Mouse (Mus musculus): ENCODE data around the gene Capn1. TPM values are rescaled to one million over a fixed set of nuclear protein-coding genes. Genes with fewer than 3 reads are reported as not detected.
A peak's percentile ranks its signal among the peaks of the same experiment; 100 is the strongest.

Capn1 gene
- 5.6 and 6.4 TPM in 2 replicates for polyA plus RNA-seq (2016; fragmentation: Nextera tagmentation; extraction: Ambion mirVana)

DNA sequence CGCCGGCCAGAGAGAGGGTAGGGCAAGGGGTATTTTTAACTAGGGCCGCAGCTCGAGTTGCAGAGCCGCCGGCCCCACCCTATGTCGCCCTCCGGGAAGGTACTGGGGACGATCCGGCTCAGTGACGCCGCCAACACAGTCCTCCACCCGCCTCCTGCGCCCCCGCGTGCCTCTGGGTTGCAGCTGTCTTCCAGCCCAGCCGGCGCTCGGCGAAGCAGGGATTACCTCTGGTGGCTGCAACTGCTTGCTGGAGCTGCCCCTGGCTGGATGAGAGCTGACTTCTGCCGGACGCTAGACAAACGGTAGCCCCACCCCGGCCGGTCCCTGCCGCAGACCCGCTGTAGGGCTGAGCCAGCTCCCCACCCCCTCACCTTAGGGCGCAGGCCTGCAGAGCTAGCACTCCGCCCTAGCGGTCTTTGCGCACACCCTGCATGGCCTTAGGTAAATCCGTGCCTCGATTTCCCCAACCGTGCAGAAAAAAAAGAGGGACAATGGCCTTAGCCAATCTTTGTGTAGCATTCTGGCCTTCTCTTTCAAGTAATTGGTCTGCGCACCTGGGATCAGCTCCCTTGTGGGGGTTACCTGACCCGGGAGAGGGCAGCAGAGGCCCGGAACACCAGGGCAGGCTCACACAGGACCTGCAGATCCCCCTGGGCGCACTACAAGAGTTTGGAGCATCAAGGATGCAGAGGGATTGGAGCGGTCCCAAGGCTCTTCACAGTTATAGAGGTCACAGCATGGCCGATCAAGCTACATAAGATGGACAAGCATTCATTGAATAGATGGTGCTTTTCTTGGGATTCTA, at the start of gene Capn1:
Gene Capn1 (minus strand): TSS at position 387 of the 805 bp plus-strand sequence.
- Histone ChIP-seq H3K36me3 (no peaks in the 10 kb centered on the region), H3K4me2 (replicated peaks) (peak within 1 kb of the TSS; percentile 82), H3K9ac (peak within 1 kb of the TSS; percentile 63), H3K27me3 (replicated peaks) (peaks cover 39% of the 10 kb centered on the region), H3K4me3 (peak within 1 kb of the TSS; percentile 47), H3K4me1 (peaks cover 14% of the 10 kb centered on the region), H3K27ac (no peak within 1 kb of the TSS), H3K9me3 (no peaks in the 10 kb centered on the region)
- peak; percentile 71 for ATAC-seq (ENCODE audit: low FRiP score, low read depth)
- 4% methylated on average over 40 of the region's 40 CpGs for WGBS

DNA sequence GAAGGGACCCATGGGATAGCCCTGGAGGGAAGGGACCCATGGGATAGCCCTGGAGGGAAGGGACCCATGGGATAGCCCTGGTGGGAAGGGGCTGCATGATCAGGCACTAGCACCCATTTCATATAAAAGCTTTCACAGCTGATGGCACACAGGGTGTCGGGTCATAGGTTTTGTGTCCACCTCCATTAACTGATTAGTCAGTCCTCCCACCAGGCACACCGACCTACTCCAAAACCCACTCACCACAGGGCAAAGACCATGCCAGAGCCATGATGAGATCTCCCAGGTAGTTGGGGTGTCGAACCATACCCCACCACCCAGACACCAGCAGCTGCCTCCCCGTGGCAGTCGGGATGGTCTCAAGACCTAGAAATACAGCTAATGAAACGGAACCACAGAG, 47.4 kb upstream of the Capn1 start:
- H3K36me3 ChIP-seq, result peaks cover 12% of the 10 kb centered on the region; the same call in 1 of the 2 replicates
- no peak overlapping the region for H3K27ac ChIP-seq
- H3K4me2 ChIP-seq (replicated peaks), result peak overlapping the region; percentile 100; the same call in 1 of the 2 replicates
- no peaks in the 10 kb centered on the region for H3K27me3 ChIP-seq (replicated peaks)
- H3K4me1 ChIP-seq, result peaks cover 52% of the 10 kb centered on the region
- WGBS, result 94% methylated on average over 6 of the region's 6 CpGs
- H3K4me3 ChIP-seq, result no peak overlapping the region
- H3K9ac ChIP-seq, result no peak overlapping the region
- ATAC-seq (ENCODE audit: low FRiP score, low read depth), result no peak
- H3K9me3 ChIP-seq, result no peaks in the 10 kb centered on the region

DNA sequence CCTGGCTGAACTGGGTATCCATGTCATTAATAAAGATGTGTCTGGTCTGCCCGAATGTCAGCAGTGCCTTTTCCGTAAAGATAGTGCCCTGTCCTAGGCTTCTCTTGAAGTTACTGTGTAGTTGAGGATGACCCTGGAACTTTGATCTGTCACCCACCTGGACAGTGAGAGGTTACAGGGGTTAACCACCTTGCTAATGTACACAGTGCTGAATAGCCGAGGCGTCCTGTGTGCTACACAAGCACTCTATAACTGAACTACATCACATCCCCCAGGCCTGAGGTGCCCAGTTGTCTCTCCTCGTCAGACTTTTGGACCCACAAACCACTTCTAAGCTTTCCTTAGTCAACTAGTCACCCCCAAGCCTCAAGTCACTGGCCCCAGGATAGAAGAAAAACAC, 46.7 kb upstream of the Capn1 start:
- Histone ChIP-seq H3K27ac (no peak overlapping the region), H3K9ac (peak overlapping the region; percentile 94), H3K4me1 (peaks cover 47% of the 10 kb centered on the region), H3K4me3 (peak overlapping the region; percentile 72), H3K36me3 (peaks cover 12% of the 10 kb centered on the region; the same call in 1 of the 2 replicates), H3K4me2 (replicated peaks) (peak overlapping the region; percentile 100), H3K27me3 (replicated peaks) (no peaks in the 10 kb centered on the region), H3K9me3 (no peaks in the 10 kb centered on the region)
- ATAC-seq (ENCODE audit: low FRiP score, low read depth), result no peak
- 63% methylated on average over 5 of the region's 5 CpGs for WGBS

DNA sequence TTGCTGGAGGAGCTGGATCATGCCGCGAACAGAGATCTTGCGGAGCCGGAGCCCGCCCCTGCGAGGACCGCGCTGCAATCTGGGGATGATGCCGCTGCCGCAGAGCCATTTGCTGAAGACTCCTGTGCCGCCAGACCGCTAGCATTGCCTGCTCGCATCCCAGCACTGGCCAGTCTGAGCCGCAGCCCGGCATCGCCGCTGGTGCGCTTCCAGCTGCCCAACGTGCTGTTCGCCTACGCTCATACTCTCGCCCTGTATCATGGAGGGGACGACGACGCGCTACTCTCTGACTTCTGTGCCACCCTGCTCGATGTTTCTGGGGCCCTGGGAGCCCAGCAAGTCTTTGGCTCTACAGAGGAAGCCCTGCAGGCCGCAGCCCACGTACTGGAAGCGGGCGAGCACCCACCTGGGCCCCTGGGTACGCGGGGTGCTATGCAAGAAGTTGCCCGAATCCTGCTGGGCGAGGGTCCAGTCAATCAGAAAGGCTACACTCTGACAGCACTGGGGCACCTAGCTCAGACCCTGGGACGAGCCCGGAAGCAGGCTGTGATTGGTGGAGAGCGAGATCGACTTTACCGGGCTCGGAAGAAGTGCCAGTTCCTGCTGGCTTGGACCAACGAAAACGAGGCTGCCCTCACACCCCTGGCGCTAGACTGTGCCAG, 46.1 kb upstream of the Capn1 start:
- H3K4me2 ChIP-seq (replicated peaks), result peak overlapping the region; percentile 100
- WGBS, result under 1% methylated on average over 44 of the region's 44 CpGs
- no peaks in the 10 kb centered on the region for H3K27me3 ChIP-seq (replicated peaks)
- H3K27ac ChIP-seq, result peak overlapping the region; percentile 80
- H3K9me3 ChIP-seq, result no peaks in the 10 kb centered on the region
- H3K9ac ChIP-seq, result peak overlapping the region; percentile 94
- H3K4me1 ChIP-seq, result peaks cover 49% of the 10 kb centered on the region
- peaks cover 12% of the 10 kb centered on the region; the same call in 1 of the 2 replicates for H3K36me3 ChIP-seq
- no peak for ATAC-seq (ENCODE audit: low FRiP score, low read depth)
- peak overlapping the region; percentile 72 for H3K4me3 ChIP-seq

DNA sequence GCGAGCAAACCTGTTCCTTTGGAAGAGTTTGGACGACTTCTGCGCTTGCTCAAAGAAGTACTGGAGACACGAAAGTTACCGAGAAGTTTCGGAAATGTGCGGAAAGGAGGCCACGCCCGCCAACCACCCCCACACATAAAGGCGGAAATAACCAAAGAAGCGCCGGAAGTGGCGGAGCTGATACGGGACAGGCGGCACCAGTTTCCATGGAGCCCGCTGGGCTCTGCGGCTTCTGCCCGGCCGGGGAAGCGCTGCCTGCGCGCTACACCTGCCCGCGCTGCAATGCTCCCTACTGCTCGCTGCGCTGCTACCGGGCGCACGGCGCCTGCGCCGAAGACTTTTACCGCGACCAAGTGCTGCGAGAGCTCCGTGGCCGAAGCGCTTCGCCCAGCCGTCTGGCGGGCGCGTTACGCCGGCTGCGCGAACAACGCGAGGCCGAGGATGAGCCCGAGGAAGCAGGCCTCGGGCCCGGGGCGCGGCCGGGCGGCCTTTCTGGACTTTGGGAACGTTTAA, 45.4 kb upstream of the Capn1 start, which contains the start of gene Znhit2:
Gene Znhit2 (plus strand): TSS at position 172 of the 513 bp plus-strand sequence.
- ATAC-seq (ENCODE audit: low FRiP score, low read depth), result peak; percentile 63; the same call in 1 of the 2 replicates
- Histone ChIP-seq H3K27me3 (replicated peaks) (no peaks in the 10 kb centered on the region), H3K4me3 (peak within 1 kb of the TSS; percentile 72), H3K9ac (peak within 1 kb of the TSS; percentile 94), H3K4me2 (replicated peaks) (peak within 1 kb of the TSS; percentile 100), H3K27ac (peak within 1 kb of the TSS; percentile 80), H3K9me3 (no peaks in the 10 kb centered on the region), H3K4me1 (peaks cover 49% of the 10 kb centered on the region), H3K36me3 (peaks cover 12% of the 10 kb centered on the region; the same call in 1 of the 2 replicates)
- WGBS, result under 1% methylated on average over 58 of the region's 58 CpGs

DNA sequence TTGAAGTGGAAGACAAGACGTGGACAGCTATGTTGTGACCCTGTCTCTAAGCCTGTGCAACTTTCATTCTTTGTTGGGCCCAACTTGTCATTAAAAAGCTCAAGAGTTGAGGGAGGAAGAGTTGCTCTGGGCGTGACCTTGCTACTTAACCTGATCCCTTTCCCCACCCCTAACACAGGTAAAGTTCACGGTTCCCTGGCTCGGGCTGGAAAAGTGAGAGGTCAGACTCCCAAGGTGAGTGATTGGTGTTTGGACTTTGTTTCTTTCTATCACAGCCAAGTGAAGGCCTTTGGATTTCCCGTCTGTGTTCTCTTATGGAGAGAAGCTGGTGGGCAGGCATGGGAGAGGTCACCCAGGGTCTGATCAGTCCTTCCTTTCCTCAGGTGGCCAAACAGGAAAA, 43.3 kb upstream of the Capn1 start:
- Histone ChIP-seq H3K4me2 (replicated peaks) (peak overlapping the region; percentile 84), H3K4me1 (peaks cover 44% of the 10 kb centered on the region), H3K9ac (peak overlapping the region; percentile 83; the same call in 1 of the 2 replicates), H3K9me3 (no peaks in the 10 kb centered on the region), H3K36me3 (peaks cover 30% of the 10 kb centered on the region), H3K27ac (no peak overlapping the region), H3K4me3 (peak overlapping the region; percentile 85), H3K27me3 (replicated peaks) (no peaks in the 10 kb centered on the region)
- no peak for ATAC-seq (ENCODE audit: low FRiP score, low read depth)
- WGBS, result 89% methylated on average over 5 of the region's 5 CpGs

DNA sequence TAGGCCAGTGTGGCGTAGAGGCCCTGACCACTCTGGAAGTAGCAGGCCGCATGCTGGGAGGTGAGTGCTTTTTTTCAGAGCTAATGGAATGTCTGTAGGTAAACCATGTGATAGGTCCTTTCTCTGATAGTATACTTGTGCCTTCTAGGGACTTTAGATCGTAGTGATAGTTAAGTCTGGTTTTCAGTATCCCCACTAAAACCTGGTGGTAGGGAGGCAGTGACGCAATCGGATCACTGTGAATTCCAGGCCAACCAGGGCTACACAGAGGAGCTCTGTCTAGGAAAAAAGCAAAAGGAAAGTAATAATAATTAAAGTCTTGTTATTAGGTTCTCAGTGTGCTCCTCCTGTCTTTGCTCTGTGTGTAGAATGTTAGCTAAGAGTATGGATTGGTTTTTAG, 42.8 kb upstream of the Capn1 start:
- Histone ChIP-seq H3K4me2 (replicated peaks) (peak overlapping the region; percentile 84), H3K9ac (peak overlapping the region; percentile 83), H3K4me1 (peaks cover 43% of the 10 kb centered on the region), H3K27me3 (replicated peaks) (no peaks in the 10 kb centered on the region), H3K27ac (no peak overlapping the region), H3K9me3 (no peaks in the 10 kb centered on the region), H3K36me3 (peaks cover 34% of the 10 kb centered on the region), H3K4me3 (peak overlapping the region; percentile 85)
- WGBS, result 34% methylated on average over 5 of the region's 5 CpGs
- ATAC-seq (ENCODE audit: low FRiP score, low read depth), result no peak

DNA sequence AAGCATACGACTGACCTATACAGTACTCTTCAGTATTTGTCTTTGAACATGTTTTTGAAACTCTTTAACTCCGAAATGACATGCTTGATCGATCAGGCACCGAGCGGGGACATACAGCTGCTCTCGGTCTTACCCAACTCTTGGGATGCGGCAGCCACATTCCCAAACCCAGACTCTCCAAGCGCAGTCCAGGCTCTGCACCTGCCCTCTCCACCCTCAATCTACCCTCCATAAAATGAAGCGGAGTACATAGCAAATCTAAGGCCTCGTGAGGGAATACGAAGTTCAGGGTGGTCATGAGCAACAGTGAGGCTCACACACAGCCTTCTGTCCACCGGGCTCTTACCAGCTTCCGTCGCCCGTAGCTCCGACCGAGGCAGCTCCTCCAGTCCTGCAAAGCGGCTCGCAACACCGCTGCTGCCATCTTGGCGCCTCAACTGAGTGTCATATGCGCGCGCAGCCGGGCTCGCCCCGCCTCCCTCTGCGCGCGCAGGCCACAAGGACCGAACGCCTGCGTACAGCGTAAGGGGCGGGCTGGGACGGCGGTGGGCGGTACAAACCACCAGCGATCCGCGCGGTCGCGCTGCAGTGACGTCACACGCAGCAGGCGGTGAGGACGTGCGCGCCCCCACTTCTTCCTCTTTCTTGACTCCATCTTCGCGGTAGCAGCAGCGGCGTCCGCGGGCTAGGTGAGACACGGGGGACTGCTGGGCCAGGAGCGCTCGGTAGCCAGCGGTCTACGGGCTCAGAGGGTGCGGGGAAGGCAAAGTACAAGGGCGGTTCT, 41.8 kb upstream of the Capn1 start, which contains the start of the genes Mrpl49 and Fau:
Gene Mrpl49 (minus strand): TSS at position 473 of the 784 bp plus-strand sequence.
Gene Fau (plus strand): TSS at position 532 of the 784 bp plus-strand sequence.
- Histone ChIP-seq H3K9me3 (no peaks in the 10 kb centered on the region), H3K36me3 (peaks cover 44% of the 10 kb centered on the region), H3K27ac (peak within 1 kb of the TSS; percentile 42; the same call in 1 of the 2 replicates), H3K4me2 (replicated peaks) (peak within 1 kb of the TSS; percentile 84), H3K4me3 (peak within 1 kb of the TSS; percentile 85), H3K4me1 (peaks cover 33% of the 10 kb centered on the region), H3K9ac (peak within 1 kb of the TSS; percentile 83), H3K27me3 (replicated peaks) (no peaks in the 10 kb centered on the region)
- peak; percentile 80 for ATAC-seq (ENCODE audit: low FRiP score, low read depth)
- WGBS, result under 1% methylated on average over 63 of the region's 63 CpGs

DNA sequence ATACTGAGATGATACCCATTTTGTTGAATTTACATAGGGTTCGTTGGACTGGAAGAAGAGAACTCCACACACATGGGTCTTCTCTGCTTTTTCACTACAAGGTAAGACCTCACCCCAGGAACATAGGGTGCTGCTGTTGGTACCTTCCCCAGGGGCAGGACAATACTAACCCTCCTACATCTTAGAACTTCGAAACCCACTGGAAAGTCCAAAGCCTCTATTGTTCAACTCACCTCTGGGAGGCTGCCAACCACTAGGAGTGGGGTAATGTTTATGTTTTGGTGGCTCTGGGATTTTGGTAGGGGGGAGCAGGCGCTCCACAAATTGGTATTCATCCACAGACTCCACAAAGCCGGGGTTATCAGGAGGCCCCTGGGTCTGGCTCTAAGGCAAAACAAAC, 41.0 kb upstream of the Capn1 start:
- 68% methylated on average over 4 of the region's 4 CpGs for WGBS
- Histone ChIP-seq H3K4me2 (replicated peaks) (peak overlapping the region; percentile 84), H3K9ac (peak overlapping the region; percentile 83), H3K27me3 (replicated peaks) (no peaks in the 10 kb centered on the region), H3K4me3 (peak overlapping the region; percentile 85), H3K4me1 (peaks cover 25% of the 10 kb centered on the region), H3K36me3 (peaks cover 53% of the 10 kb centered on the region), H3K9me3 (no peaks in the 10 kb centered on the region), H3K27ac (no peak overlapping the region)
- ATAC-seq (ENCODE audit: low FRiP score, low read depth), result no peak

DNA sequence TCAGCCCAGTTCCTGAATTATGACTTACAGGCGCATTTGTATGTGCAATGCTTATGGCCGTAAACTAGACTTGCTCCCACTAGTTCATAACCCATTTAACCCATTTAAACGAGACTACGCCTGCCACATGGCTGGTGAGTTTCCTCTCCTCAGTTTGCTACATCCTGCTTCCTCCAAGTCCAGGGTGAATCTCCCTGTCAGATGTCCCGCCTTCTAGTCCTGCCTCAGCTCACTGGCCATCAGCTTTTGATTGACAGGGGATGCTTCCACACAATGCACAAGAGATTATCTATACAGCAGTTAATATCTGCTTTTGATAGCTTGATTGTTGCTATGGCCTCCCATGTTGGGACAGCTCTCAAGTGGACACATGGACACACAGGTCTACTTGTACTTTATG, 38.6 kb upstream of the Capn1 start:
- no peaks in the 10 kb centered on the region for H3K27me3 ChIP-seq (replicated peaks)
- H3K36me3 ChIP-seq, result peaks cover 71% of the 10 kb centered on the region
- no peak overlapping the region for H3K27ac ChIP-seq
- H3K9ac ChIP-seq, result no peak overlapping the region
- no peaks in the 10 kb centered on the region for H3K9me3 ChIP-seq
- no peak for ATAC-seq (ENCODE audit: low FRiP score, low read depth)
- H3K4me3 ChIP-seq, result no peak overlapping the region
- H3K4me2 ChIP-seq (replicated peaks), result no peak overlapping the region
- peaks cover 19% of the 10 kb centered on the region for H3K4me1 ChIP-seq
- WGBS, result 87% methylated on average over 5 of the region's 5 CpGs

DNA sequence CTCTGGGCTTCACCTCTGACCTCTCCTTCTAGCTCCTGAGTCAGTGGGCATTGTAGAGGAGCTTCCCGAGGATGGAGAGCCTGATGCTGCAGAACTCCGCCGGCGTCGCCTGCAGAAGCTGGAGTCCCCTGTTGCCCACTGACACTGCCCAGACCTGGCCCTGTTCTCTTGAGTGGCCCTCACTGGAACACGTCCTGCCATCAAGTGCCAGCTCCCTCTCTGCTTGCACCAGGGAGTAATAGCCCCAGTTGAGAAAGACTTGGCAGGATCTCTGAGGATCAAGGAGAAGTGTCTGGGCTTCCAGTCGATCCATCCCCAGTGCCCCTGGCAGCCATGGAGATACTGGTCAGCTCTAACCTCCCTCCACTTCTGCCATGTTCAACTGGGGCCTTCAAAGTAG, 36.8 kb upstream of the Capn1 start:
- peaks cover 24% of the 10 kb centered on the region for H3K4me1 ChIP-seq

More for the DNA sequence above, 36.8 kb upstream of the Capn1 start:
- Histone ChIP-seq H3K27me3 (replicated peaks) (no peaks in the 10 kb centered on the region), H3K4me2 (replicated peaks) (no peak overlapping the region), H3K4me3 (no peak overlapping the region), H3K27ac (no peak overlapping the region), H3K9me3 (no peaks in the 10 kb centered on the region), H3K36me3 (peaks cover 77% of the 10 kb centered on the region), H3K9ac (no peak overlapping the region)
- ATAC-seq (ENCODE audit: low FRiP score, low read depth), result no peak
- 85% methylated on average over 7 of the region's 7 CpGs for WGBS

All from neural tube, embryonic 12.5 days (tissue).